Mouse (Mus musculus): ENCODE measurements around the gene Crhbp. TPM values are rescaled to one million over a fixed set of nuclear protein-coding genes. Genes with fewer than 3 reads are reported as not detected.

The Crhbp gene
- polyA plus RNA-seq, 1 experiment from 2014 or later: not detected

DNA sequence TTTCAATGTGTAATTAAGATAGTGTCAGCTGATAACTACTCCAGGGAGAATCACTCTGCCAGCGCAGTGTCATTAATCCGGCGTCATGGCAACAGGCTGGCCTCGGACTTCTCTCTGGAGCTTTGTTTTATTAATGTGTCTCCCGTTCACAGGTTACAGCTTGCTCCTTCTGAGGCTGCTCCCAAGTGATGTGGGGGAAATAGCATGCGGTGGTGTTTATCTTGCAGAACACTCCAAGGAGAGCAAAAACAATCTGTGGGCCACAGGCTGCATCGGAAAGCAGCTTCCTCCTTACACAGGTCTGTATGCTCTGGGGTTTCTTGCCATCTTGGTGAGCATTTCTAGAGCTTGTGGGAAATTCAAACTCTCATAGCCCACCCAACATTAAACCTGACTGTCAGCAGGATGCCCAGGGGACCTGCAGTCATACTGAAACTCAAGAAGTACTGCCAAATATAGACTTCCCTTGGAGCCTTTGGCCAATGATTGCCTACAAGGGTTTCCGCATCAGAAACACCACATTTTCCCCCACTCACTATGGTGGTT lies 25.4 kb downstream of the Crhbp start:
- ATAC-seq (no peak), DNase-seq (ENCODE audit: low read depth, low spot score) (no peak)
- no peak for TF ChIP-seq CTCF (IDR thresholded peaks at IDR 0.05)
- CTCF ChIA-PET: interaction anchor here (1.6 kb wide), 1 partner anchor 46 kb away, joined by 4 read pairs; no protein-coding TSS in a partner anchor
- in situ Hi-C loops (cut with MboI; ENCODE audit: low pct_unique_long_range_greater_than_20kb): no loop called here
- POLR2A ChIA-PET: no interaction called here
- no peaks in the 10 kb centered on the region for H3K27me3 ChIP-seq

DNA sequence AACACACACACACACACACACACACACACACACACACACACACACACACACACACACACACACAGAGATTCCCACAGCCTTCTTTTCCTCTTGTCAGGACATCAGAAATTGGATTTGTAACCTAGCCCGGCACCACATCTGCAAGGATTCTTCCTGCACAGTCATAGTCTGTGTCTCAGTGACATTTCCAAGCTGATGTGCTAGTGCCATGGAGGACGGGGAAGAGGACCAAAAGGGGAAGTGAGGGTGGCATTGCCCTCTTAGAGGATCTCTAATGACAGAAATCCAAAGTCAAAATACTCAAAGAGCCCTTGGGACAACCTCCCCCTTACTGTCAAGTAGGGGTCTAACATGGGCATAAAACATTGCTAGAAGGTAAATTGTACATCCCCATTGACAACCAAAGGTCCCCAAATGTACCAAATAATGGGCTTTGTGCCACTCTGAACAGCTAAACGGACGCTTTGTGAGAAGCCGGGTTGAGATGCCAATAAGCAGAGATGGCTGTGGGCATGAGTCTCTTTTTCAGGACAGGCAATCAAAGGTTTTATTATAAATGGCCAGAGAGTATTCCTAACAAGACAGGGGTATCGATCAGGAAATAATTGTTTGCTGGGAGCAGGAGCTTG lies 26.0 kb downstream of the Crhbp start:
- no peak for DNase-seq (ENCODE audit: low read depth, low spot score)
- no peak for TF ChIP-seq CTCF (IDR thresholded peaks at IDR 0.05)
- POLR2A ChIA-PET: no interaction called here
- ATAC-seq: no peak
- CTCF ChIA-PET: interaction anchor here (1.6 to 1.9 kb wide), 2 partner anchors 13 to 45 kb away, joined by 4 read pairs; no protein-coding TSS in a partner anchor
- in situ Hi-C loops (cut with MboI; ENCODE audit: low pct_unique_long_range_greater_than_20kb): no loop called here
- no peaks in the 10 kb centered on the region for H3K27me3 ChIP-seq

DNA sequence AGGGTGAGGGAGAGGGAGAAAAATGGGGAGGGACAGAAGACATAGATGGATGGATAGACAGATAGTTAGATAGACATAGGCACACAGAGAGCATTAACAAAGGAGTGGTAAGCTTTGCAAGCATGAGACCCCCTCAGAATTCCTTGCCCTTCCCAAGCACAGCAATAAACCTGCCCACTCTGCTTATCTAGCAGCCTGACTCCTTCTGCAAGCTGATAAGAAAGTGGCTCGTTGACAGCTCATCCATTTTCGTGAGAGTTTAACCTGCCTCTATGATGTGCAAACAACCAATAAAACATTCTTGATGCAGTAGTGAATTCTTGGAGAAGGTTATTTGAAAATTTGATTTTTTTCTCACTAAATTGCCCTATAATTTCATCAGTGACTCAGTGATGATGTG lies 32.5 kb downstream of the Crhbp start:
- H3K27me3 ChIP-seq: peaks cover 5% of the 10 kb centered on the region
- POLR2A ChIA-PET: no interaction called here
- TF ChIP-seq CTCF (IDR thresholded peaks at IDR 0.05): no peak
- in situ Hi-C loops (cut with MboI; ENCODE audit: low pct_unique_long_range_greater_than_20kb): no loop called here
- no peak for ATAC-seq
- no peak for DNase-seq (ENCODE audit: low read depth, low spot score)
- CTCF ChIA-PET: no interaction called here

- POLR2A ChIA-PET: no interaction called here
- TF ChIP-seq CTCF (IDR thresholded peaks at IDR 0.05): no peak
- ATAC-seq (no peak), DNase-seq (ENCODE audit: low read depth, low spot score) (no peak)
- CTCF ChIA-PET: interaction anchor here (1.7 kb wide), 1 partner anchor 18 kb away, joined by 5 read pairs; the partner anchor contains the start of gene Aggf1
- in situ Hi-C loops (cut with MboI; ENCODE audit: low pct_unique_long_range_greater_than_20kb): loop anchor here (5.0 kb wide), 1 partner anchor 329 kb away; no protein-coding TSS in a partner anchor
- peaks cover 5% of the 10 kb centered on the region for H3K27me3 ChIP-seq
Measured at GRCm38 (mm10) chr13:95393242-95393641, 51.5 kb downstream of the Crhbp start.

DNA sequence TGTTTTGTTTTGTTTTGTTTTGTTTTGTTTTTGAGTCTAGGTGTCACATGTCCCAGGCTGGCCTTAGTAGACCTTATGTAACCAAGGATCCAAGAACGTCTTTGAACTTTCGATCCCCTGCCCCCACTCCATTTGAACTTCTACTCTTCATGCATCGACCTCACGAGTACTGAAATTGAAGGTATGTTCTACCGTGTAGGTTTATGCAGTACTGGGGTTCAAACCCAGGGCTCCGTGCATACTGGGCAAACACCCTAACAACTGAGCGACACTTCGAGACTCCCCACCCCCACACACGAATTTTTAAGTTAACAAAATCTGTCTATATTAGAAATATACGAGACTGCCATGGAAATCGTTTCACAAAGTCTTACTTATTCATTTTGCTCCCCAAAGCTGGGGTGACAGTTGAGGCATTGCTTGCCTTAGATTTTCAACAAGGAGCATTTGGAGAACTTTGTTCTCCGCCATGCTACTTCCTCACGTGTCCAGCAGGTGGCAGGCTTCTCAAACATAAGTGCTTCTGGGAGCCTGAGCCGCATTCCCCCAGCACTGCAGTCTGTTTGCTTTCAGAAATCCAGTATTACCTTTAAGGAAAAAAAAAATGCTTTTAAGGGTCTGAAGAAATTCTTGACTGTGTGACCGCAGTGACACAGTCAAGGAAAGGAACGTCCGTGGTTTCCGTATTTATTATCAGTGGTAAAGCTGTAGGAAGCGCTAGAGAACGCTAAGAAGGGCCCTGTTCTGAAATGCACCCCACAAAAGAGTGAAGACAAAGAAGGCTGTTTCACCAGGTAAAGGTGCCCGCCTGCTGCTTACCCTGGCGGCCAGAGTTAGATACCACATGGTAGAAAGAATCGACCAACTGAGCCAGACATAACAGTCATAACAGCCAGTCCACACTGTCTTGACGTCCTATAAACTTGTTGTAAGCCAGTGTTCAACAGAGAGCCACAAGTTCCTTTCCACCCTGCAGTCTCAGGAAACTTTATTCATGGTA lies 54.6 kb downstream of the Crhbp start:
- ATAC-seq (peak; percentile 71), DNase-seq (ENCODE audit: low read depth, low spot score) (no peak)
- TF ChIP-seq CTCF (IDR thresholded peaks at IDR 0.05): peak; percentile 80
- in situ Hi-C loops (cut with MboI; ENCODE audit: low pct_unique_long_range_greater_than_20kb): loop anchor here (5.0 kb wide), 2 partner anchors 92 to 332 kb away; no protein-coding TSS in a partner anchor
- ChIA-PET CTCF (interaction anchor here (0.8 kb wide), 1 partner anchor 115 kb away, joined by 3 read pairs; no protein-coding TSS in a partner anchor), POLR2A (no interaction called here)
- no peaks in the 10 kb centered on the region for H3K27me3 ChIP-seq

DNA sequence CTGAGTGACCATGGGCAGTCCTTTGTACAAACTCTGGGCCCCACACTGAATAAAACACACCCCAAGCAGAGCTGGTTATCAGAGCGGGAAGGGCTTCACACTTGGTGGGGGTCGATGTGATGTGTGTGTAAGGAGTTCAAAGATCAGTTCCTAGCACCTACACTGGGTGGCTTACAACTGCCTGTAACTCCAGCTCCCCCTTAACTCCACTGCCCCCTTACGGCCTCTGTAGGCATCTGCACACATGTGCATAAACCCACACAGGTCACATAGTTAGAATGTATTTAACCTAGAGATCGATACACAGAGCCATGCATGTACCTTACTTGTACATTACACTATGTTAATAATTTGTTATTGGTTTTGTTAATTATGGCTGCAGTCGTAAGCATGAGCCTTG lies 56.5 kb downstream of the Crhbp start:
- no peak for TF ChIP-seq CTCF (IDR thresholded peaks at IDR 0.05)
- CTCF ChIA-PET: no interaction called here
- no peak for ATAC-seq
- in situ Hi-C loops (cut with MboI; ENCODE audit: low pct_unique_long_range_greater_than_20kb): loop anchor here (5.0 kb wide), 1 partner anchor 94 kb away; no protein-coding TSS in a partner anchor
- H3K27me3 ChIP-seq: no peaks in the 10 kb centered on the region
- POLR2A ChIA-PET: no interaction called here
- no peak for DNase-seq (ENCODE audit: low read depth, low spot score)

- no peak for DNase-seq (ENCODE audit: low read depth, low spot score)
- no peak for TF ChIP-seq CTCF (IDR thresholded peaks at IDR 0.05)
- ChIA-PET CTCF (no interaction called here), POLR2A (no interaction called here)
- H3K27me3 ChIP-seq: no peaks in the 10 kb centered on the region
- no peak for ATAC-seq
- in situ Hi-C loops (cut with MboI; ENCODE audit: low pct_unique_long_range_greater_than_20kb): no loop called here
Measured at GRCm38 (mm10) chr13:95382418-95382817, 62.3 kb downstream of the Crhbp start.

Other genes with a start within 250 kb of the Crhbp start
- gene Pde8b, start 194.6 kb downstream of the Crhbp start, polyA plus RNA-seq (2021): 1.2 TPM
- gene Zbed3, start 121.3 kb downstream of the Crhbp start, polyA plus RNA-seq (2021): 47.2 TPM
- 46.6 TPM for gene Aggf1, start 69.6 kb downstream of the Crhbp start, polyA plus RNA-seq (2021)
- not detected for gene S100z, start 33.8 kb upstream of the Crhbp start, polyA plus RNA-seq (2021)
- 34.4 TPM for gene F2rl1, start 80.3 kb upstream of the Crhbp start, polyA plus RNA-seq (2021)
- 168 TPM for gene F2r, start 173.6 kb upstream of the Crhbp start, polyA plus RNA-seq (2021)

Measured in Patski (cell line).